7 mouse cellular contexts compared by ENCODE assay signal in the genomic region with DNA sequence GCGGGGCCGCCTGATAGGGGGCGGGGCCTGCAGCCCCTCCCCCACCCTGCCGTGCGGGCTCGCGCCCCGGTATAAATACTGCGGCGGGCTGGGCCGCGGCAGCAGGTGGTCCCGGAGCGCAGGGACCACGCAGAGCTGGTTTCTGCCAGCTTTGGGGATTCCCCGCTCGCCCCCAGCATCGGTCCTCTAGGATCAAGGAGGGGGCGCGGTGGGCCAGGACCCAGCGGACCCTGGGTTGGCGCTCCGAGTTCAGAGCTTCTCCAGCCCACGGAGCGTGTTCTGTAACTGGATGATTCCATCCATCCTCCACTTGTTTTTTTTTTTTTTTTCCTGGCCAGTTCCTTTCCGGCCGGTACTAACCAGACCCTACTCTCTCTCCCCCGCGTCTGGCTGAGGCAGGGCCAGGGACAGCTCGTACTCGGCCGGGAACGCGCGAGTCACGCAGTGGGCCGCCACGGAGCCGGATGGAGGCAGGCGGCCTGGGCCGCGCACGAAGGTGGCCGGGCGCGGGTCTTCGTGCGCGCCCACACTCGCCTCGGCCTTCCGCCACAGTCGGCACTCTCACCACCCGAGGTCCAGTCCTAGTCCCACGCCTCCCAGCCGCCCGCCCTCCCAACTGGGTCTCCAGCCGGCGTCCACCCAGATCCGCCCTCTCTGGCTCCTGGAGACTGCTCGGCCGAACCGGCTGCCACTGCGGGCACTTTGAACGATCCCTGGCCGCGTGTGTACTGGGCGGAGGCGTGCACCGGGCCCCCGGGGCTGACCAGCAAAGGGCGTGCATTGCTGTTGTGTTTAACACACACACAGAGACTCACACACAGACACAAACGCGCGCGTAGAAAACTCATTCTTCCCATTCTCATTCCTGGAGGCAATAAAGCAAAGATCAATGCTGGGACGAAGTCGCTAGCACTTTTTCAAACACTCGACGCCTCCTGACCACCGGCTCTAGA. TPM values are rescaled to one million over a fixed set of nuclear protein-coding genes. Genes with fewer than 3 reads are reported as not detected.
DNase-seq lines count a peak whose midpoint lies in the region; ATAC-seq and TF ChIP-seq lines count a peak whose summit lies in the region.

No protein-coding gene starts in this region.

- no peaks in the 10 kb centered on the region for H3K9me3 ChIP-seq in embryonic facial prominence, embryonic 13.5 days
- H3K9me3 ChIP-seq in hindbrain, embryonic 14.5 days (ENCODE audit: control insufficient read depth, low read length): no peaks in the 10 kb centered on the region
- no peaks in the 10 kb centered on the region for H3K9me3 ChIP-seq in lung, embryonic 16.5 days (ENCODE audit: control insufficient read depth, low read length)

- peak; percentile 22 for DNase-seq in urinary bladder, postnatal 14 days (ENCODE audit: low spot score)
- DNase-seq in urinary bladder, postnatal 10 days (ENCODE audit: low spot score): no peak
- no peak for DNase-seq in hindbrain, embryonic 14.5 days (ENCODE audit: low spot score)
- no peak for DNase-seq in gastrocnemius, adult 8-10 months (ENCODE audit: low spot score in 2 of 2)

- ATAC-seq in embryonic facial prominence, embryonic 13.5 days (ENCODE audit: insufficient number of reproducible peaks, insufficient read depth, low FRiP score, low TSS enrichment, low read depth): no peak
- peak; percentile 51 for ATAC-seq in hindbrain, embryonic 14.5 days (ENCODE audit: low FRiP score)
- ATAC-seq in lung, embryonic 16.5 days (ENCODE audit: low read depth): peak; percentile 71

- WGBS in embryonic facial prominence, embryonic 13.5 days: under 1% methylated on average over 81 of the region's 81 CpGs
- WGBS in hindbrain, embryonic 14.5 days: under 1% methylated on average over 80 of the region's 81 CpGs
- WGBS in lung, embryonic 16.5 days: under 1% methylated on average over 72 of the region's 81 CpGs

- H3K27me3 ChIP-seq in embryonic facial prominence, embryonic 13.5 days: peaks cover 93% of the 10 kb centered on the region
- peaks cover 91% of the 10 kb centered on the region for H3K27me3 ChIP-seq in hindbrain, embryonic 14.5 days (ENCODE audit: control insufficient read depth, insufficient read depth, low read length)
- H3K27me3 ChIP-seq in lung, embryonic 16.5 days (ENCODE audit: control insufficient read depth, insufficient read depth, low read depth, low read length): peaks cover 85% of the 10 kb centered on the region
- H3K27me3 ChIP-seq in testis, adult 2 months (ENCODE audit: control insufficient read depth, insufficient read depth, low read length): peaks cover 12% of the 10 kb centered on the region

- H3K27ac ChIP-seq in embryonic facial prominence, embryonic 13.5 days: no peak overlapping the region
- no peak overlapping the region for H3K27ac ChIP-seq in hindbrain, embryonic 14.5 days
- H3K27ac ChIP-seq in lung, embryonic 16.5 days (ENCODE audit: low read length): no peak overlapping the region
- H3K27ac ChIP-seq in testis, adult 2 months (ENCODE audit: control insufficient read depth, insufficient read depth, low read depth, low read length): no peak overlapping the region

- H3K4me2 ChIP-seq in embryonic facial prominence, embryonic 13.5 days: peak overlapping the region; percentile 76
- H3K4me2 ChIP-seq in hindbrain, embryonic 14.5 days (replicated peaks): peak overlapping the region; percentile 62
- H3K4me2 ChIP-seq in lung, embryonic 16.5 days (ENCODE audit: low read depth, low read length): peak overlapping the region; percentile 98

- peak overlapping the region; percentile 49 for H3K4me3 ChIP-seq in embryonic facial prominence, embryonic 13.5 days
- H3K4me3 ChIP-seq in hindbrain, embryonic 14.5 days (replicated peaks; ENCODE audit: low read length): peak overlapping the region; percentile 36
- H3K4me3 ChIP-seq in lung, embryonic 16.5 days (ENCODE audit: low read length): peak overlapping the region; percentile 57
- peak overlapping the region; percentile 81 for H3K4me3 ChIP-seq in testis, adult 2 months (ENCODE audit: control insufficient read depth, low read depth, low read length)

- H3K36me3 ChIP-seq in embryonic facial prominence, embryonic 13.5 days: no peaks in the 10 kb centered on the region
- H3K36me3 ChIP-seq in hindbrain, embryonic 14.5 days (replicated peaks; ENCODE audit: control insufficient read depth, insufficient read depth): no peaks in the 10 kb centered on the region
- H3K36me3 ChIP-seq in lung, embryonic 16.5 days (ENCODE audit: control insufficient read depth, insufficient read depth, low read length): no peaks in the 10 kb centered on the region
- H3K36me3 ChIP-seq in testis, adult 2 months (ENCODE audit: control insufficient read depth, insufficient read depth, low read length): no peaks in the 10 kb centered on the region

- peaks cover 29% of the 10 kb centered on the region for H3K4me1 ChIP-seq in embryonic facial prominence, embryonic 13.5 days
- H3K4me1 ChIP-seq in hindbrain, embryonic 14.5 days (replicated peaks; ENCODE audit: control insufficient read depth, insufficient read depth, low read length): peaks cover 24% of the 10 kb centered on the region
- peaks cover 24% of the 10 kb centered on the region for H3K4me1 ChIP-seq in lung, embryonic 16.5 days (replicated peaks; ENCODE audit: control insufficient read depth, insufficient read depth, low read length)
- peaks cover 17% of the 10 kb centered on the region for H3K4me1 ChIP-seq in testis, adult 2 months (ENCODE audit: control insufficient read depth, insufficient read depth, low read length)

- TF ChIP-seq CTCF in testis, adult 2 months (IDR thresholded peaks at IDR 0.05; ENCODE audit: control insufficient read depth, insufficient read depth, insufficient replicate concordance, low read depth, low read length): no peak

- peak overlapping the region; percentile 44; the same call in 1 of the 2 replicates for H3K9ac ChIP-seq in embryonic facial prominence, embryonic 13.5 days
- peak overlapping the region; percentile 24; the same call in 1 of the 2 replicates for H3K9ac ChIP-seq in hindbrain, embryonic 14.5 days
- peak overlapping the region; percentile 40; the same call in 1 of the 2 replicates for H3K9ac ChIP-seq in lung, embryonic 16.5 days (ENCODE audit: low read length)

- no peak for TF ChIP-seq POLR2A in testis, adult 2 months (IDR thresholded peaks at IDR 0.05; ENCODE audit: control insufficient read depth, low read depth, low read length)

RNA-seq across cellular contexts. Expression of gene Lhx4, which starts 8.8 kb away (rescaled TPM):
- polyA plus RNA-seq in embryonic facial prominence, embryonic 13.5 days (2015; fragmentation: Nextera tagmentation; extraction: Ambion mirVana): not detected in 2 replicates
- 3.4 TPM in 2 replicates for polyA plus RNA-seq in hindbrain, embryonic 14.5 days (2014; fragmentation: Nextera tagmentation; extraction: Ambion mirVana)
- 0.04 TPM in 1 of 2 replicates, not detected in the other for polyA plus RNA-seq in lung, embryonic 16.5 days (2015; fragmentation: Nextera tagmentation; extraction: Ambion mirVana)
- polyA plus RNA-seq in testis, adult 2 months (2012; rRNA removed): 0.07 and 0.16 TPM in 2 replicates
- not detected for total RNA-seq in gastrocnemius, adult 8-10 months (2022)
